Mouse (Mus musculus): ENCODE data around the gene Ahcy. TPM values are rescaled to one million over a fixed set of nuclear protein-coding genes. Genes with fewer than 3 reads are reported as not detected.

Ahcy gene
- polyA plus RNA-seq, 2 experiments = 61.3 to 89.4 TPM

GRCm38 (mm10) chr2:155100796-155101259 is 26.5 kb upstream of the Ahcy start:
- no peak overlapping the region for H3K4me3 ChIP-seq (ENCODE audit: insufficient read depth in 1 of 2, low read depth in 2 of 2, low read length in 2 of 2)
- H3K4me2 ChIP-seq (ENCODE audit: low read depth) = no peak overlapping the region
- H3K4me1 ChIP-seq (replicated peaks; ENCODE audit: control insufficient read depth in 2 of 2, insufficient read depth in 2 of 2, low read length in 1 of 2) = peaks cover 0 to 5% of the 10 kb centered on the region in 2 experiments; a peak in 1 of 4 replicates
- no peak for TF ChIP-seq CTCF (IDR thresholded peaks at IDR 0.05; ENCODE audit: low read depth)
- no peak for TF ChIP-seq EP300 (IDR thresholded peaks at IDR 0.05; ENCODE audit: low read depth)
- H3K9ac ChIP-seq (replicated peaks) = no peak overlapping the region
- no peaks in the 10 kb centered on the region for H3K36me3 ChIP-seq (replicated peaks; ENCODE audit: control insufficient read depth, insufficient read depth, low read depth)
- H3K27ac ChIP-seq = no peak overlapping the region
- 22% methylated on average over 3 of the region's 3 CpGs for WGBS (ENCODE audit: insufficient replicate concordance)
- H3K27me3 ChIP-seq (ENCODE audit: control insufficient read depth, insufficient read depth, low read length) = no peaks in the 10 kb centered on the region
- no peak for ATAC-seq (ENCODE audit: insufficient read depth)
- no peaks in the 10 kb centered on the region for H3K9me3 ChIP-seq (ENCODE audit: control insufficient read depth, low read length)
- no peak for DNase-seq (ENCODE audit: low read depth in 3 of 3, low spot score in 3 of 3)

GRCm38 (mm10) chr2:155099994-155100795 is 25.9 kb upstream of the Ahcy start:
- Histone ChIP-seq H3K9ac (replicated peaks) (no peak overlapping the region), H3K9me3 (ENCODE audit: control insufficient read depth, low read length) (no peaks in the 10 kb centered on the region), H3K27me3 (ENCODE audit: control insufficient read depth, insufficient read depth, low read length) (no peaks in the 10 kb centered on the region), H3K27ac (no peak overlapping the region), H3K36me3 (replicated peaks; ENCODE audit: control insufficient read depth, insufficient read depth, low read depth) (no peaks in the 10 kb centered on the region), H3K4me3 (ENCODE audit: insufficient read depth in 1 of 2, low read depth in 2 of 2, low read length in 2 of 2) (no peak overlapping the region), H3K4me1 (replicated peaks; ENCODE audit: control insufficient read depth in 2 of 2, insufficient read depth in 2 of 2, low read length in 1 of 2) (peaks cover 0 to 5% of the 10 kb centered on the region in 2 experiments; a peak in 1 of 4 replicates), H3K4me2 (ENCODE audit: low read depth) (no peak overlapping the region)
- 63% methylated on average over 14 of the region's 14 CpGs for WGBS (ENCODE audit: insufficient replicate concordance)
- DNase-seq (ENCODE audit: low read depth in 3 of 3, low spot score in 3 of 3) (no peak), ATAC-seq (ENCODE audit: insufficient read depth) (no peak)
- TF ChIP-seq CTCF (IDR thresholded peaks at IDR 0.05; ENCODE audit: low read depth) (no peak), EP300 (IDR thresholded peaks at IDR 0.05; ENCODE audit: low read depth) (no peak)

GRCm38 (mm10) chr2:155099421-155099820 is 25.1 kb upstream of the Ahcy start:
- no peak overlapping the region for H3K4me3 ChIP-seq (ENCODE audit: insufficient read depth in 1 of 2, low read depth in 2 of 2, low read length in 2 of 2)
- ATAC-seq (ENCODE audit: insufficient read depth) (no peak), DNase-seq (ENCODE audit: low read depth in 3 of 3, low spot score in 3 of 3) (no peak)
- TF ChIP-seq EP300 (IDR thresholded peaks at IDR 0.05; ENCODE audit: low read depth) (no peak), CTCF (IDR thresholded peaks at IDR 0.05; ENCODE audit: low read depth) (no peak)
- no peaks in the 10 kb centered on the region for H3K36me3 ChIP-seq (replicated peaks; ENCODE audit: control insufficient read depth, insufficient read depth, low read depth)
- H3K9me3 ChIP-seq (ENCODE audit: control insufficient read depth, low read length) = no peaks in the 10 kb centered on the region
- no peak overlapping the region for H3K9ac ChIP-seq (replicated peaks)
- WGBS (ENCODE audit: insufficient replicate concordance) = 79% methylated on average over 7 of the region's 7 CpGs
- H3K4me2 ChIP-seq (ENCODE audit: low read depth) = no peak overlapping the region
- H3K4me1 ChIP-seq (replicated peaks; ENCODE audit: control insufficient read depth in 2 of 2, insufficient read depth in 2 of 2, low read length in 1 of 2) = peaks cover 0 to 5% of the 10 kb centered on the region in 2 experiments; a peak in 1 of 4 replicates
- no peaks in the 10 kb centered on the region for H3K27me3 ChIP-seq (ENCODE audit: control insufficient read depth, insufficient read depth, low read length)
- H3K27ac ChIP-seq = no peak overlapping the region

GRCm38 (mm10) chr2:155098720-155099380 is 24.6 kb upstream of the Ahcy start:
- H3K36me3 ChIP-seq (replicated peaks; ENCODE audit: control insufficient read depth, insufficient read depth, low read depth) = no peaks in the 10 kb centered on the region
- DNase-seq (ENCODE audit: low read depth in 3 of 3, low spot score in 3 of 3) (no peak), ATAC-seq (ENCODE audit: insufficient read depth) (no peak)
- WGBS (ENCODE audit: insufficient replicate concordance) = 76% methylated on average over 9 of the region's 9 CpGs
- peaks cover 0 to 5% of the 10 kb centered on the region in 2 experiments; a peak in 1 of 4 replicates for H3K4me1 ChIP-seq (replicated peaks; ENCODE audit: control insufficient read depth in 2 of 2, insufficient read depth in 2 of 2, low read length in 1 of 2)
- H3K9ac ChIP-seq (replicated peaks) = no peak overlapping the region
- H3K4me3 ChIP-seq (ENCODE audit: insufficient read depth in 1 of 2, low read depth in 2 of 2, low read length in 2 of 2) = no peak overlapping the region
- no peak overlapping the region for H3K4me2 ChIP-seq (ENCODE audit: low read depth)
- no peaks in the 10 kb centered on the region for H3K27me3 ChIP-seq (ENCODE audit: control insufficient read depth, insufficient read depth, low read length)
- TF ChIP-seq EP300 (IDR thresholded peaks at IDR 0.05; ENCODE audit: low read depth) = no peak
- peak; percentile 43 for TF ChIP-seq CTCF (IDR thresholded peaks at IDR 0.05; ENCODE audit: low read depth)
- no peak overlapping the region for H3K27ac ChIP-seq
- H3K9me3 ChIP-seq (ENCODE audit: control insufficient read depth, low read length) = no peaks in the 10 kb centered on the region

- Histone ChIP-seq H3K27me3 (ENCODE audit: control insufficient read depth, insufficient read depth, low read length) (no peaks in the 10 kb centered on the region), H3K4me3 (ENCODE audit: insufficient read depth in 1 of 2, low read depth in 2 of 2, low read length in 2 of 2) (no peak overlapping the region), H3K4me2 (ENCODE audit: low read depth) (no peak overlapping the region), H3K9me3 (ENCODE audit: control insufficient read depth, low read length) (no peaks in the 10 kb centered on the region), H3K36me3 (replicated peaks; ENCODE audit: control insufficient read depth, insufficient read depth, low read depth) (no peaks in the 10 kb centered on the region), H3K4me1 (replicated peaks; ENCODE audit: control insufficient read depth in 2 of 2, insufficient read depth in 2 of 2, low read length in 1 of 2) (peaks cover 33 to 37% of the 10 kb centered on the region in 2 experiments), H3K9ac (replicated peaks) (no peak overlapping the region), H3K27ac (peak overlapping the region; percentile 15; the same call in 1 of the 2 replicates)
- TF ChIP-seq EP300 (IDR thresholded peaks at IDR 0.05; ENCODE audit: low read depth) = no peak
- TF ChIP-seq CTCF (IDR thresholded peaks at IDR 0.05; ENCODE audit: low read depth) = no peak
- 20% methylated on average over 4 of the region's 4 CpGs for WGBS (ENCODE audit: insufficient replicate concordance)
- DNase-seq (ENCODE audit: low read depth in 3 of 3, low spot score in 3 of 3) = no peak
- no peak for ATAC-seq (ENCODE audit: insufficient read depth)
Measured at GRCm38 (mm10) chr2:155093418-155093817, 19.1 kb upstream of the Ahcy start.
